Mouse (Mus musculus): Measurements from ENCODE around the gene Ptprm. TPM values are rescaled to one million over a fixed set of nuclear protein-coding genes. Genes with fewer than 3 reads are reported as not detected.

The Ptprm gene
- polyA plus RNA-seq, 1 experiment from 2014 or later = 14.3 TPM

GRCm38 (mm10) chr17:66960557-66960956 lies 393.7 kb downstream of the Ptprm start:
- H3K4me3 ChIP-seq = no peak overlapping the region
- no peak for ATAC-seq (ENCODE audit: insufficient number of reproducible peaks, insufficient read depth, low FRiP score, low TSS enrichment, low read depth)
- no peak overlapping the region for H3K4me2 ChIP-seq
- 84% methylated on average over 6 of the region's 6 CpGs for WGBS
- H3K36me3 ChIP-seq = no peaks in the 10 kb centered on the region
- no peak overlapping the region for H3K27ac ChIP-seq
- H3K9ac ChIP-seq = no peak overlapping the region
- no peaks in the 10 kb centered on the region for H3K4me1 ChIP-seq
- no peaks in the 10 kb centered on the region for H3K27me3 ChIP-seq
- H3K9me3 ChIP-seq = no peaks in the 10 kb centered on the region

GRCm38 (mm10) chr17:66959815-66960214 lies 394.4 kb downstream of the Ptprm start:
- Histone ChIP-seq H3K36me3 (no peaks in the 10 kb centered on the region), H3K9me3 (no peaks in the 10 kb centered on the region), H3K27ac (no peak overlapping the region), H3K4me3 (no peak overlapping the region), H3K9ac (no peak overlapping the region), H3K4me2 (no peak overlapping the region), H3K4me1 (no peaks in the 10 kb centered on the region), H3K27me3 (no peaks in the 10 kb centered on the region)
- no peak for ATAC-seq (ENCODE audit: insufficient number of reproducible peaks, insufficient read depth, low FRiP score, low TSS enrichment, low read depth)
- WGBS = 94% methylated on average over 2 of the region's 2 CpGs

GRCm38 (mm10) chr17:66958766-66959165 lies 395.5 kb downstream of the Ptprm start:
- Histone ChIP-seq H3K9me3 (no peaks in the 10 kb centered on the region), H3K36me3 (no peaks in the 10 kb centered on the region), H3K4me2 (no peak overlapping the region), H3K4me3 (no peak overlapping the region), H3K27ac (no peak overlapping the region), H3K27me3 (no peaks in the 10 kb centered on the region), H3K9ac (no peak overlapping the region), H3K4me1 (no peaks in the 10 kb centered on the region)
- 68% methylated on average over 2 of the region's 2 CpGs for WGBS
- ATAC-seq (ENCODE audit: insufficient number of reproducible peaks, insufficient read depth, low FRiP score, low TSS enrichment, low read depth) = no peak

- Histone ChIP-seq H3K9me3 (no peaks in the 10 kb centered on the region), H3K27me3 (no peaks in the 10 kb centered on the region), H3K4me3 (no peak overlapping the region), H3K4me1 (0 out of 2 replicates have a peak, but pooled peaks cover 8% of the 10 kb centered on the region), H3K36me3 (no peaks in the 10 kb centered on the region), H3K9ac (no peak overlapping the region), H3K27ac (no peak overlapping the region), H3K4me2 (no peak overlapping the region)
- ATAC-seq (ENCODE audit: insufficient number of reproducible peaks, insufficient read depth, low FRiP score, low TSS enrichment, low read depth) = no peak
- 64% methylated on average over 4 of the region's 4 CpGs for WGBS
Measured at GRCm38 (mm10) chr17:66944498-66944897, 409.8 kb downstream of the Ptprm start.

- 59% methylated on average over 9 of the region's 9 CpGs for WGBS
- ATAC-seq (ENCODE audit: insufficient number of reproducible peaks, insufficient read depth, low FRiP score, low TSS enrichment, low read depth) = no peak
- Histone ChIP-seq H3K4me1 (0 out of 2 replicates have a peak, but pooled peaks cover 8% of the 10 kb centered on the region), H3K36me3 (no peaks in the 10 kb centered on the region), H3K9ac (no peak overlapping the region), H3K27ac (peak overlapping the region; percentile 64), H3K4me3 (no peak overlapping the region), H3K4me2 (no peak overlapping the region), H3K27me3 (no peaks in the 10 kb centered on the region), H3K9me3 (no peaks in the 10 kb centered on the region)
Measured at GRCm38 (mm10) chr17:66943539-66943938, 410.7 kb downstream of the Ptprm start.

- Histone ChIP-seq H3K36me3 (no peaks in the 10 kb centered on the region), H3K4me1 (no peaks in the 10 kb centered on the region), H3K4me3 (no peak overlapping the region), H3K4me2 (no peak overlapping the region), H3K27me3 (no peaks in the 10 kb centered on the region), H3K27ac (no peak overlapping the region), H3K9me3 (no peaks in the 10 kb centered on the region; the same call in 1 of the 2 replicates), H3K9ac (no peak overlapping the region)
- WGBS = 90% methylated on average over 5 of the region's 5 CpGs
- no peak for ATAC-seq (ENCODE audit: insufficient number of reproducible peaks, insufficient read depth, low FRiP score, low TSS enrichment, low read depth)
Measured at GRCm38 (mm10) chr17:66925611-66926010, 428.6 kb downstream of the Ptprm start.

- Histone ChIP-seq H3K4me1 (peaks cover 8% of the 10 kb centered on the region; the same call in 1 of the 2 replicates), H3K27ac (no peak overlapping the region), H3K27me3 (no peaks in the 10 kb centered on the region), H3K4me2 (no peak overlapping the region), H3K36me3 (no peaks in the 10 kb centered on the region), H3K4me3 (no peak overlapping the region), H3K9me3 (no peaks in the 10 kb centered on the region), H3K9ac (no peak overlapping the region)
- ATAC-seq (ENCODE audit: insufficient number of reproducible peaks, insufficient read depth, low FRiP score, low TSS enrichment, low read depth) = no peak
- 56% methylated on average over 6 of the region's 6 CpGs for WGBS
Measured at GRCm38 (mm10) chr17:66914696-66915095, 439.6 kb downstream of the Ptprm start.

- Histone ChIP-seq H3K4me1 (peaks cover 8% of the 10 kb centered on the region; the same call in 1 of the 2 replicates), H3K27me3 (no peaks in the 10 kb centered on the region), H3K4me3 (no peak overlapping the region), H3K27ac (peak overlapping the region; percentile 78), H3K9ac (no peak overlapping the region), H3K36me3 (no peaks in the 10 kb centered on the region), H3K4me2 (peak overlapping the region; percentile 35), H3K9me3 (no peaks in the 10 kb centered on the region)
- no peak for ATAC-seq (ENCODE audit: insufficient number of reproducible peaks, insufficient read depth, low FRiP score, low TSS enrichment, low read depth)
- WGBS = 16% methylated on average over 6 of the region's 6 CpGs
Measured at GRCm38 (mm10) chr17:66912533-66912932, 441.7 kb downstream of the Ptprm start.

GRCm38 (mm10) chr17:66912120-66912519 lies 442.1 kb downstream of the Ptprm start:
- no peak for ATAC-seq (ENCODE audit: insufficient number of reproducible peaks, insufficient read depth, low FRiP score, low TSS enrichment, low read depth)

GRCm38 (mm10) chr17:66909901-66910300 lies 444.4 kb downstream of the Ptprm start:
- Histone ChIP-seq H3K9ac (no peak overlapping the region), H3K4me2 (no peak overlapping the region), H3K27ac (no peak overlapping the region), H3K27me3 (no peaks in the 10 kb centered on the region), H3K36me3 (no peaks in the 10 kb centered on the region), H3K4me3 (no peak overlapping the region), H3K9me3 (no peaks in the 10 kb centered on the region), H3K4me1 (peaks cover 8% of the 10 kb centered on the region; the same call in 1 of the 2 replicates)
- no peak for ATAC-seq (ENCODE audit: insufficient number of reproducible peaks, insufficient read depth, low FRiP score, low TSS enrichment, low read depth)
- WGBS = 85% methylated on average over 4 of the region's 4 CpGs

More at GRCm38 (mm10) chr17:66912120-66912519, 442.1 kb downstream of the Ptprm start:
- Histone ChIP-seq H3K4me1 (peaks cover 8% of the 10 kb centered on the region; the same call in 1 of the 2 replicates), H3K27ac (peak overlapping the region; percentile 78), H3K36me3 (no peaks in the 10 kb centered on the region), H3K27me3 (no peaks in the 10 kb centered on the region), H3K9ac (no peak overlapping the region), H3K4me2 (peak overlapping the region; percentile 35), H3K4me3 (no peak overlapping the region), H3K9me3 (no peaks in the 10 kb centered on the region)
- WGBS = 35% methylated on average over 11 of the region's 11 CpGs

GRCm38 (mm10) chr17:66908921-66909320 lies 445.3 kb downstream of the Ptprm start:
- Histone ChIP-seq H3K4me1 (peaks cover 8% of the 10 kb centered on the region; the same call in 1 of the 2 replicates), H3K4me3 (no peak overlapping the region), H3K27me3 (no peaks in the 10 kb centered on the region), H3K36me3 (no peaks in the 10 kb centered on the region), H3K9ac (no peak overlapping the region), H3K9me3 (no peaks in the 10 kb centered on the region), H3K27ac (no peak overlapping the region), H3K4me2 (no peak overlapping the region)
- whole genome bisulfite sequencing = 88% methylated on average over 6 of the region's 6 CpGs
- no peak for ATAC-seq (ENCODE audit: insufficient number of reproducible peaks, insufficient read depth, low FRiP score, low TSS enrichment, low read depth)

- no peaks in the 10 kb centered on the region for H3K27me3 ChIP-seq
- H3K9ac ChIP-seq = no peak overlapping the region
- H3K27ac ChIP-seq = no peak overlapping the region
- H3K36me3 ChIP-seq = no peaks in the 10 kb centered on the region
- WGBS = 43% methylated on average over 1 of the region's 1 CpGs
- no peak for ATAC-seq (ENCODE audit: insufficient number of reproducible peaks, insufficient read depth, low FRiP score, low TSS enrichment, low read depth)
- H3K4me1 ChIP-seq = 0 out of 2 replicates have a peak, but pooled peaks cover 3% of the 10 kb centered on the region
- H3K9me3 ChIP-seq = no peaks in the 10 kb centered on the region
- H3K4me3 ChIP-seq = no peak overlapping the region
- H3K4me2 ChIP-seq = no peak overlapping the region
Measured at GRCm38 (mm10) chr17:66894181-66894580, 460.1 kb downstream of the Ptprm start.

Data from embryonic facial prominence, embryonic 13.5 days (tissue).